Mouse (Mus musculus) testis, adult 2 months (tissue): ENCODE data around the gene Orai3. TPM values are rescaled to one million over a fixed set of nuclear protein-coding genes. Genes with fewer than 3 reads are reported as not detected.
"Not testable (repeated sequence)": the region's sequence is repeated elsewhere in the genome, so short reads cannot be mapped to it uniquely, and the experiment has no call there.

Experiments used
- H3K27ac ChIP-seq: fragments of 200-500 bp; 2 replicates; pipeline ENCODE4 v1.5.1; 2012; ENCODE audit warnings: low read depth, low read length; ENCODE audit not compliant: control insufficient read depth, insufficient read depth
- H3K27me3 ChIP-seq: fragments of 200-500 bp; 2 replicates; pipeline ENCODE4 v1.6.1; 2012; ENCODE audit warnings: mild to moderate bottlenecking, low read length, moderate library complexity; ENCODE audit not compliant: control insufficient read depth, insufficient read depth
- H3K36me3 ChIP-seq: fragments of 200-500 bp; 2 replicates; pipeline ENCODE4 v1.6.1; 2012; ENCODE audit warnings: mild to moderate bottlenecking, low read length; ENCODE audit not compliant: control insufficient read depth, insufficient read depth
- H3K4me1 ChIP-seq: fragments of 200-500 bp; 2 replicates; pipeline ENCODE4 v1.6.1; 2012; ENCODE audit warnings: low read length; ENCODE audit not compliant: control insufficient read depth, insufficient read depth
- H3K4me3 ChIP-seq: fragments of 200-500 bp; 2 replicates; pipeline ENCODE4 v1.5.1; 2012; ENCODE audit warnings: low read depth, mild to moderate bottlenecking, low read length, moderate library complexity, mixed read lengths; ENCODE audit not compliant: control insufficient read depth
- CTCF ChIP-seq: fragments of 200-500 bp; IDR thresholded peaks from 2 replicates; pipeline ENCODE4 v1.5.1; 2012; ENCODE audit warnings: low read depth, mild to moderate bottlenecking, inconsistent platforms, low read length, moderate library complexity; ENCODE audit not compliant: control insufficient read depth, insufficient read depth, insufficient replicate concordance
- POLR2A ChIP-seq: fragments of 200-500 bp; IDR thresholded peaks from 2 replicates; pipeline ENCODE4 v1.6.1; 2012; ENCODE audit warnings: low read depth, mild to moderate bottlenecking, inconsistent platforms, low read length, moderate library complexity; ENCODE audit not compliant: control insufficient read depth
- polyA plus RNA-seq: library from polyadenylated mRNA; depleted of rRNA; stranded (reverse); fragments of >200 nt; gene quantifications from 2 replicates; pipeline ENCODE4 v1.2.3, GENCODE M21; 2012; rRNA removed

Gene Orai3
- polyA plus RNA-seq: 13.8 and 13.9 TPM in 2 replicates

DNA sequence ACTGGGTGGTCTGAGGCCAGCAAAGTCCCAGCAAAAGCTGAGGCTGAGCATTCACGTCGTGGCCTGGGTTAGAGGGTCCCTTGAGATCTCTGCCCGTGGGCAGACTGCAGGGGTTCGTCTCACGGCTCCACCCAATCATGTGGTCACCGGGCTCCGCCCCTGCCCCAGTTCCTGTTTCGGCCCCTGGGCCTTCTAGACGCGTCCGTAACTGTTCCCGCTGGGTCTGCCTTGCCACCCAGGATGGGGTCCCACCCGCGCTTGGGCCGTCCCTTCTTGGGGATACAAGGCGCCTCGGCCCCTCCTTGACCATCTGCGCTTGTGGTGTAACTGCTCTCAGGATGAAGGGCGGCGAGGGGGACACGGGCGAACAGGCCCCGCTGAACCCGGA is at the start of gene Orai3:
Gene Orai3, plus strand, starts transcription at position 165 of the 388 bp plus-strand sequence.
- no peaks in the 10 kb centered on the region for H3K27me3 ChIP-seq
- no peaks in the 10 kb centered on the region for H3K36me3 ChIP-seq
- peak within 1 kb of the TSS; percentile 89 for H3K4me3 ChIP-seq
- TF ChIP-seq POLR2A (peak; percentile 60), CTCF (no peak)
- H3K4me1 ChIP-seq: peaks cover 33% of the 10 kb centered on the region
- H3K27ac ChIP-seq: peak within 1 kb of the TSS; percentile 98

DNA sequence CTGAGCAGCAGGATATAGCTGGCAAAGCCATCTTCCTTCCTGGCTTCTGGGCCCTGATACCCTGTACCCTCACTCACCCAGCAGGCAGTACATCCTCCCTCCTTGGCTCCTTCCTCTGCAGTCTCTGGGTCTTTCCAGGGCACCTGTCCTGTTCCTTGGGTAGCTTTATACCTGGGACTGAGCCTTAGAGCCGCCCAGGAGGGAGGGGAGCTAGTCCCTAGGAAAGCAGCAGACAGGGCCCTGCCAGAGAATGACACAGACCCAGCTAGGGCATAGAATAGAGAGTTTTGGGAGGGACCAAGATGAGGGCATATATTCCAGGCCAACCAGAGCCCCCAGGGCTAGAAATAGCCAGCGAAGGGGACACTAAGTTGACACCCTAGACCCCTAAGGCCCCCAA is 44.1 kb upstream of the Orai3 start:
- Histone ChIP-seq H3K4me3 (no peak overlapping the region), H3K27me3 (no peaks in the 10 kb centered on the region), H3K36me3 (no peaks in the 10 kb centered on the region), H3K4me1 (no peaks in the 10 kb centered on the region), H3K27ac (no peak overlapping the region)
- no peak for TF ChIP-seq CTCF
- no peak for TF ChIP-seq POLR2A

DNA sequence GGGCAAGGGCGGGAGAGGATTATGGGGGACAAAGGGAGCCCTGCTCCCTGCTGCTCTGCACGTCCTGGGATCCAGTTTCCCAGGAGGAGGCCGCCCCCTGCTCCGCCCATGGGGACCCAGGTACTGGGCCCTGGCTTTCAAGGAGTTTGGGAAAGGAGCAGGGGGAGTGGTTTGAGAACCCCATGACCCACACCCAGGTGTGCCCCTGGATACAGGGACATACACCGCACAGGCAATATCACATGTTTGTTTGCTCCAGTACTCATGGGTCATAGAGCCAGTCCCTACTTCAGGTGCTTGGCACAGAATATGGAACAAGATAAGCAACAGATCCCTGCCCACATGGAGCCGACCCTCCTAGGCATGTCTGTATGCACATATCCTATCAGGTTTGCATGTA is 43.7 kb upstream of the Orai3 start:
- Histone ChIP-seq H3K4me3 (no peak overlapping the region), H3K36me3 (no peaks in the 10 kb centered on the region), H3K27me3 (no peaks in the 10 kb centered on the region), H3K27ac (no peak overlapping the region), H3K4me1 (no peaks in the 10 kb centered on the region)
- TF ChIP-seq POLR2A: no peak
- TF ChIP-seq CTCF: no peak

DNA sequence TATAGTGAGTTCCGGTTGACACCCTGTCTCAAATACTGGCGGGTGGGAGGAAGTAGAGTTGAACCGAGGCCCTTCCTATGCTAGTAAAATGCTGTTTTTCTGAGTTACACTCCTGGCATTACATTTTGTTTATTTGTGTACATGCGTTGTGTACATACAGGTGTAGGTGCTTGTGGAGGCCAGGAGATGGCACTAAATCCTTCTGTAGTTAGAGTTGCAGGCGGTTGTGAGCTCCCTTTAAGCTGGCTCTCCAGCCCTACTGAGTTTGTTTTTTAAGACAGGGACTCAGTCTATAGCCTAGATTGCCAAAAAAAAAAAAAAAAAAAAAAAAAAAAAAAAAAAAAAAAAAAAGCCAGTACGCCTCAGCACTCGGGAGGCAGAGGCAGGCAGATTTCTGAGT is 41.7 kb upstream of the Orai3 start:
- TF ChIP-seq CTCF (no peak), POLR2A (no peak)
- Histone ChIP-seq H3K4me1 (no peaks in the 10 kb centered on the region), H3K36me3 (no peaks in the 10 kb centered on the region), H3K27ac (no peak overlapping the region), H3K27me3 (no peaks in the 10 kb centered on the region), H3K4me3 (no peak overlapping the region)

DNA sequence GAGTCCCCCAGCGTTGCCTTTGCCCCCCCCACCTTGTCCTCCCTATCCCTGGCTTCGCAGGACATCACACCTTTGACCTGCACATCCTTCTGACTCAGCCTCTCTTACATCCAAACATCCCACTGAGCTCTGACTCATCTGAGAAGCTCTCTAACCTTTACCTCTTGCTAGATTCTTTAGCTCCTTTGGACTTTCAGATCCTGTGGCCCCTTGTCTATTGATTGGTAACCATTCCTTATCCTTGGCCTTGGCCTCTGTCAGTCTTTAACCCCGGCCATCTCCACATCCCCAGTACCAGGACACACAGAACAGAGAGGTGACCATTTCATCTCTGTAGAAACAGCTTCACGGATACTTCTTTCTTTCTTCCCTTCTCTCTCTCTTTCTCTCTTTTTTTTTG is 39.4 kb upstream of the Orai3 start:
- H3K4me3 ChIP-seq: no peak overlapping the region
- TF ChIP-seq POLR2A (no peak), CTCF (no peak)
- H3K4me1 ChIP-seq: no peaks in the 10 kb centered on the region
- H3K27ac ChIP-seq: no peak overlapping the region
- no peaks in the 10 kb centered on the region for H3K36me3 ChIP-seq
- H3K27me3 ChIP-seq: no peaks in the 10 kb centered on the region

DNA sequence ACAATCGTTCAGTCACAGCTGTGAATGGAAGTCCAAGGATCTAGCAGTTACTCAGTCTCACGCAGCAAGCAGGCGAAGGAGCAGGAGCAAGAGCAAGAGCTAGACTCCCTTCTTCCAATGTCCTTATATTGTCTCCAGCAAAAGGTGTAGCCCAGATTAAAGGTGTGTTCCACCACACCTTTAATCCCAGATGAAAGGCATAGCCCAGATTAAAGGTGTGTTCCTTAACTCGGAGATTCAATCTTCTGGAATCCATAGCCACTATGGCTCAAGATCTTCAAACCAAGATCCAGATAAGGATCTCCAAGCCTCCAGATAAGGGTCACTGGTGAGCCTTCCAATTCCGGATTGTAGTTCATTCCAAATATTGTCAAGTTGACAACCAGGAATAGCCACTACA is 37.5 kb upstream of the Orai3 start, which contains the start of gene Ctf2:
Gene Ctf2, minus strand, starts transcription at position 101 of the 400 bp plus-strand sequence.
- not testable (repeated sequence) for H3K27me3 ChIP-seq, H3K4me1 ChIP-seq, H3K27ac ChIP-seq, H3K36me3 ChIP-seq, H3K4me3 ChIP-seq

DNA sequence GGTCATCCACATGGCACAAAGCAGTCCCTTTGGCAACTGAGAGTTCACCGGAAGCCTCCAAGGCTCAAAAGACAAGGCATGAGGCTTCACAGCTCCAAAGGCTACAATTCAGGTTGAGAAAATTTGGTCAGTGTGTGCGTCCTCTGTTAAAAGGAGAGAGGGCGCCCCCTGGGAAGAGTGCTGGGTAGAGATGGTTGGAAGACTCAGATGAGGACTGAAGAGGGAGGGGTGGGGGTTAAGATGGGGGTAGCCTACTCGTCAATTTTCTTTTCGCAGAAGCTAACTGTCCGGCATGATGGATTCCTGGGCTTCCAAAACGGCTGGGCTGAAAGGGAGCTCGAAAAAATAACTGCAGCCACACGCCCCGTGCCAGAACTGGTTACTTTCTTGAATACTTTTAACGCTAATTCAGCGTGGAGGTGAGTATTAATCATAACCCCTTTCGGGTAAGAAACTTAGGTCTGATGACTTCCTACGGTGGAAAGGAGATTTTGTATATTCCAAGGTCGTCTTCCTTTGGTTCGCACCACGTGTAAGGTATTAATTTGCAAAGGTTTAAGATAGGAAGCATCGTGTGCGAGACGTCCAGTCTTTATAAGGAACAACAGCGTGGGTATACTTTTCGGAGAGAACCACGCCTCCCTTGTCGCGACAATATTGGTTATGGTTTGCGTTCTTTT is 25.1 kb upstream of the Orai3 start, which contains the start of gene Fbxl19:
Gene Fbxl19, plus strand, starts transcription at position 178 of the 680 bp plus-strand sequence.
- Histone ChIP-seq H3K4me3 (peak within 1 kb of the TSS; percentile 84), H3K36me3 (no peaks in the 10 kb centered on the region), H3K27ac (peak within 1 kb of the TSS; percentile 81), H3K4me1 (peaks cover 4% of the 10 kb centered on the region; the same call in 1 of the 2 replicates), H3K27me3 (no peaks in the 10 kb centered on the region)
- peak; percentile 11; the same call in 1 of the 2 replicates for TF ChIP-seq CTCF
- TF ChIP-seq POLR2A: no peak
